Mouse (Mus musculus) small intestine, adult 2 months (tissue): ENCODE measurements around the gene Krt82. TPM values are rescaled to one million over a fixed set of nuclear protein-coding genes. Genes with fewer than 3 reads are reported as not detected.

ENCODE experiments used
- H3K27ac ChIP-seq: fragments of 200-500 bp; 2 replicates; pipeline ENCODE4 v1.5.1; 2012; ENCODE audit warnings: low read depth, low read length, control low read depth, inconsistent platforms; ENCODE audit not compliant: insufficient read depth
- H3K27me3 ChIP-seq: fragments of 200-500 bp; 2 replicates; pipeline ENCODE4 v1.6.1; 2012; ENCODE audit warnings: mild to moderate bottlenecking, moderate library complexity, low read length, inconsistent platforms; ENCODE audit not compliant: control insufficient read depth, insufficient read depth
- H3K36me3 ChIP-seq: fragments of 200-500 bp; 2 replicates; pipeline ENCODE4 v1.6.1; 2012; ENCODE audit warnings: mild to moderate bottlenecking, low read length, control low read depth, inconsistent platforms; ENCODE audit not compliant: control insufficient read depth, insufficient read depth
- H3K4me1 ChIP-seq: fragments of 200-500 bp; 2 replicates; pipeline ENCODE4 v1.6.1; 2012; ENCODE audit warnings: low read length, inconsistent platforms, mixed read lengths; ENCODE audit not compliant: control insufficient read depth, insufficient read depth, insufficient read length
- H3K4me3 ChIP-seq: fragments of 200-500 bp; 2 replicates; pipeline ENCODE4 v1.5.1; 2012; ENCODE audit warnings: low read depth, mild to moderate bottlenecking, control low read depth, inconsistent platforms, low read length, moderate library complexity
- CTCF ChIP-seq: fragments of 200-500 bp; IDR thresholded peaks from 2 replicates; pipeline ENCODE4 v1.5.1; 2012; ENCODE audit warnings: low read depth, mild to moderate bottlenecking, control low read depth, inconsistent platforms, low read length, moderate library complexity, mixed read lengths; ENCODE audit not compliant: insufficient replicate concordance, insufficient read length; ENCODE audit errors: extremely low read depth
- POLR2A ChIP-seq: fragments of 200-500 bp; IDR thresholded peaks from 2 replicates; pipeline ENCODE4 v1.6.1; 2012; ENCODE audit warnings: low read depth, mild to moderate bottlenecking, control low read depth, inconsistent platforms, low read length, moderate library complexity
- WGBS: fragments of 180-500 bp; shearing (Covaris S2); methylation state at CpG from one replicate; pipeline ENCODE4 v1.1.7; 2018; 5-methylcytosine and 5-hydroxymethylcytosine counted together
- polyA plus RNA-seq: library from polyadenylated mRNA; depleted of rRNA; stranded (reverse); fragments of >200 nt; gene quantifications from 2 replicates; pipeline ENCODE4 v1.2.3, GENCODE M21; 2012

Gene Krt82
- polyA plus RNA-seq, 1 experiment, result not detected

DNA sequence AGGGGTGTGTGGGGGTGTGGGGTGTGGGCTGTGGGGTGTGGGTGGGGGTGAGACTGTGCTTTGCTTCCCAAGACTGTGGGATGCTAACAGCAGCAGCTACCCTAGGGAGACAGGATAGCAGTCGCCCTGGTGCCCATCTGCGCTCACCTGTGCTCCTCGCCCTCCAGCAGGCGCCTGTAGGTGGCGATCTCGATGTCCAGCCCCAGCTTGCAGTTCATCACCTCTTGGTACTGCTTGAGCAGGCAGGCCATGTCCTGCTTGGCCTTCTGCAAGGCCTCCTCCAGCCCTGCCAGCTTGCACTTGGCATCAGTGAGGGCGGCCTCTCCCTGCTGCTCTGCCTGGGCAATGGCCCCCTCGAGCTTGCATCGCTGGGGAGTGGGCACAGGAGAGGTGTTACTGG, 7.9 kb downstream of the Krt82 start:
- TF ChIP-seq CTCF, result 0 out of 2 replicates have a peak, but pooled peaks have one; percentile 18
- TF ChIP-seq POLR2A, result no peak
- Histone ChIP-seq H3K4me1 (peaks cover 9% of the 10 kb centered on the region; the same call in 1 of the 2 replicates), H3K27me3 (no peaks in the 10 kb centered on the region), H3K4me3 (no peak overlapping the region), H3K36me3 (no peaks in the 10 kb centered on the region), H3K27ac (no peak overlapping the region)
- WGBS, result 52% methylated on average over 9 of the region's 9 CpGs

DNA sequence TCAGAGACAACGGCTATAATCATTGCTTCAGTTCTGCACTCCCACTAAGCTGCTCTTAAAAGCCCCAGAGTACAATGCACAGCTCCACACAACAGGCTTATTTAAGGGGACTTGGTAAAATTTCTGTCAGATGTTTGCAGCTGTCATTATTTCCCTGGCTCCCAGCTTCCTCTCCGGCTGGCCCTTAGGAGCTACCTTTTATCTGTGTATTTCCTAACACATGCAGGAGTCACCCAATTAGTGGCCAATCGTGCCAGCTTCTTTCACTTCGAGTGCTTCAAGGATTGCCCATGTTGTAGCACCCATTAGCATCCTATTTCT, 11.9 kb downstream of the Krt82 start:
- H3K27me3 ChIP-seq, result no peaks in the 10 kb centered on the region
- H3K4me1 ChIP-seq, result peaks cover 20% of the 10 kb centered on the region
- no peaks in the 10 kb centered on the region for H3K36me3 ChIP-seq
- TF ChIP-seq POLR2A (no peak), CTCF (no peak)
- H3K4me3 ChIP-seq, result no peak overlapping the region
- H3K27ac ChIP-seq, result no peak overlapping the region
- 21% methylated on average over 4 of the region's 4 CpGs for WGBS

GRCm38 (mm10) chr15:101537864-101538579, 12.4 kb downstream of the Krt82 start:
- Histone ChIP-seq H3K27ac (no peak overlapping the region), H3K4me1 (peaks cover 20% of the 10 kb centered on the region), H3K4me3 (no peak overlapping the region), H3K36me3 (no peaks in the 10 kb centered on the region), H3K27me3 (no peaks in the 10 kb centered on the region)
- WGBS, result 20% methylated on average over 7 of the region's 7 CpGs
- no peak for TF ChIP-seq POLR2A
- TF ChIP-seq CTCF, result peak; percentile 25; the same call in 1 of the 2 replicates

DNA sequence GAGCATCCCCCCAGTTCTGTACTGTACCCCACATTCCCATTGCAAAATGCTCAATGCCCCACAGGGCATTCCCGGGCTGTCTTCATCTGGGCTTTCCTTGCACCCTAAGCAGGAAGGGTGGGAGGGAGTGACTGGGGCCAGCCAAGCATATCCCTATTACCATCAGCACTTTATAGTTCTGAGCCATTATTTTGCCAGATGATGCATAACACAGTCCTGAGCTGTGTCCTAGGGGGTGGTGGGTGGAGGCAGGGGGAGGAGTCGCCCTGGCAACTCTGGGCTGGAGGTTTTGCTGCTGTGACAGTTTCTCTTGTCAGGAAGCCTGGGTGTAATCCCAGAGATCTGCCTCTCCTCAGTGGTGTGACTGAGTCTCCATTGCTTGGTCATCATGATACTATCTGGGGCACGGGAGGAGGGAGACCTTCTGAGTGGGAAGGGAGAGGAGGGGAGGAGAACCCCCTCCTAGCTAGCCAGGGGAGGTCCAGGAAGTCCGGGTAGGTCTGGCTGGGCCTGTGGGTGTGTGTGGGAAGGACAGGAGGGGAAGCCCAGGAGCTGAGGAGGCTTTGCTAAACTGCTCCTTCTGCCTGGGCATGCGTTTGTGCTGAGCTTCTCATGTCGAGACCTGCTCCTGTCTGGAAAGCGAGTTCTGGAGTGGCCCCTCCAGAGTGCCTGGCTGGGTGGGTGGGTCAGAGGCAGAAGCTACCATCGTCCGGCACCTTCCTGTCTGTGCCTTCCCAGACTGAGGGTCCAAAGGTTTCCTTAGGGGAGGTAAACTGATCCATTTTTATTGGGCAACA, 14.2 kb downstream of the Krt82 start:
- Histone ChIP-seq H3K4me3 (no peak overlapping the region), H3K36me3 (no peaks in the 10 kb centered on the region), H3K27ac (no peak overlapping the region), H3K4me1 (peaks cover 20% of the 10 kb centered on the region), H3K27me3 (no peaks in the 10 kb centered on the region)
- TF ChIP-seq CTCF, result no peak
- WGBS, result 61% methylated on average over 9 of the region's 9 CpGs

GRCm38 (mm10) chr15:101532720-101533119, 17.7 kb downstream of the Krt82 start, which contains the start of gene Krt84:
Gene Krt84 (minus strand): TSS chr15:101532820.
- Histone ChIP-seq H3K27me3 (no peaks in the 10 kb centered on the region), H3K27ac (no peak within 1 kb of the TSS), H3K4me3 (no peak within 1 kb of the TSS), H3K36me3 (no peaks in the 10 kb centered on the region), H3K4me1 (peaks cover 13% of the 10 kb centered on the region)
- TF ChIP-seq CTCF (no peak), POLR2A (no peak)
- 79% methylated on average over 7 of the region's 7 CpGs for WGBS

DNA sequence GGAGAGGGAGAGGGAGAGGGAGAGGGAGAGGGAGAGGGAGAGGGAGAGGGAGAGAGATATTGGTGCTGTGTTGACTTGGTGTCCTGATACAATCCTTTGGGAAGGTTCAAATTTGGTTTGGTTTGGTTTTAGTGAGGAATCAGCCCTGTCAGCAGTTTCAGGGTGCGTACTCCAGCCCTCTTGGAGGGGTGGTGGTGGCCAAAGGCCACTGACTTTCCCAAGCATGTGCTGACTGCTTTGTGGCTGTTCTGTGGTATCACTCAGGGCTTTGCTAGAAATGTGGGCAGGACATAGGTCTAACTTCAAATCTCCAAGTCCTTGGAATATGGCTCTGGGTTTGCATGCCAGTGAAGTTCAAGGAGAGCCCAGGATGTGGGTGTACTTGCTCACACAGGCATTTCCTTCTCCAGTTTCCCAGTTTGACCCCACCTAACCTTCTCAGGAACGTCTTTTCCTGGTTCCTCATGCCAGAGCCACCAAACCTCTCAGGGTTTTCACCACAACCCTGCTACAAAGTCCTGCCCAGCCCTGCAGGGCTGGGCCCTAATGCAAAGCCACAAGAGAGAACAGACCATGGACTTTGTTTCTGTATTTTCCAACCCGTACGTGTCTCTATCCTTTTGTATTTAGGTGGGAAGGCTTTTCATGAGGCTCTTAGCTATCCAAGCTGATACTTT, 27.8 kb downstream of the Krt82 start:
- Histone ChIP-seq H3K27ac (peak overlapping the region; percentile 95), H3K36me3 (no peaks in the 10 kb centered on the region), H3K27me3 (0 out of 2 replicates have a peak, but pooled peaks cover 2% of the 10 kb centered on the region), H3K4me3 (no peak overlapping the region), H3K4me1 (peaks cover 15% of the 10 kb centered on the region; the same call in 1 of the 2 replicates)
- TF ChIP-seq CTCF (no peak), POLR2A (no peak)
- 22% methylated on average over 4 of the region's 4 CpGs for WGBS
